Mouse (Mus musculus) liver, postnatal 0 days (tissue): Measurements from ENCODE around the gene Grk1. TPM values are rescaled to one million over a fixed set of nuclear protein-coding genes. Genes with fewer than 3 reads are reported as not detected.

Experiments used
- ATAC-seq: fragments of 200-750 bp; cut with Nextera tagmentation; 2 replicates; pipeline ENCODE4 v1.8.0; 2017; ENCODE audit warnings: mild to moderate bottlenecking, moderate library complexity
- DNase-seq: peaks from one replicate; pipeline ENCODE4 v3.0.0-alpha.2; 2016
- H3K27ac ChIP-seq: fragments of 300-500 bp; sonication (generic); 2 replicates; pipeline ENCODE4 v1.5.1; 2014; ENCODE audit warnings: antibody characterized with exemption, moderate library complexity, mild to moderate bottlenecking, low read depth
- H3K27me3 ChIP-seq: fragments of 300-500 bp; sonication (generic); 2 replicates; pipeline ENCODE4 v1.6.1; 2014; ENCODE audit warnings: low read length, control low read depth, mixed read lengths; ENCODE audit not compliant: insufficient read depth
- H3K36me3 ChIP-seq: fragments of 300-500 bp; sonication (generic); replicated peaks from 2 replicates; pipeline ENCODE4 v1.6.1; 2014; ENCODE audit warnings: mild to moderate bottlenecking, control low read depth, low read length, moderate library complexity, mixed read lengths; ENCODE audit not compliant: insufficient read depth
- H3K4me1 ChIP-seq: fragments of 300-500 bp; sonication (generic); 2 replicates; pipeline ENCODE4 v1.6.1; 2014; ENCODE audit warnings: antibody characterized with exemption, mild to moderate bottlenecking, control low read depth; ENCODE audit not compliant: insufficient read depth
- H3K4me2 ChIP-seq: fragments of 300-500 bp; sonication (generic); 2 replicates; pipeline ENCODE4 v1.6.1; 2014; ENCODE audit warnings: low read depth, mild to moderate bottlenecking, low read length, moderate library complexity, mixed read lengths
- H3K4me3 ChIP-seq: fragments of 300-500 bp; sonication (generic); 2 replicates; pipeline ENCODE4 v1.5.1; 2014; ENCODE audit warnings: low read depth, low read length
- H3K9ac ChIP-seq: fragments of 300-500 bp; sonication (generic); replicated peaks from 2 replicates; pipeline ENCODE4 v1.6.1; 2014; ENCODE audit warnings: mild to moderate bottlenecking, moderate library complexity
- H3K9me3 ChIP-seq: fragments of 300-500 bp; sonication (generic); 2 replicates; pipeline ENCODE4 v1.6.1; 2016; ENCODE audit warnings: mild to moderate bottlenecking, control low read depth, low read length, mixed read lengths
- CTCF ChIP-seq: sonication (generic); IDR thresholded peaks from 2 replicates; pipeline ENCODE4 v1.5.1; 2016; ENCODE audit warnings: antibody characterized with exemption, low read depth
- EP300 ChIP-seq: IDR thresholded peaks from 2 replicates; pipeline ENCODE4 v1.6.1; 2016; ENCODE audit warnings: antibody characterized with exemption, low read depth, mild to moderate bottlenecking
- WGBS: fragments of 180-500 bp; shearing (Covaris S2); extraction: QIAGEN DNeasy Blood & Tissue Kit; methylation state at CpG from one replicate; pipeline ENCODE4 v1.1.7; 2014; ENCODE audit not compliant: insufficient replicate concordance; 5-methylcytosine and 5-hydroxymethylcytosine counted together
- polyA plus RNA-seq: library from polyadenylated mRNA; unstranded; fragments of >200 nt; fragmentation: Nextera tagmentation; extraction: Ambion mirVana; gene quantifications from 2 replicates; pipeline ENCODE4 v1.2.1, GENCODE M21; 2015

The Grk1 gene
- polyA plus RNA-seq, result not detected in 2 replicates

DNA sequence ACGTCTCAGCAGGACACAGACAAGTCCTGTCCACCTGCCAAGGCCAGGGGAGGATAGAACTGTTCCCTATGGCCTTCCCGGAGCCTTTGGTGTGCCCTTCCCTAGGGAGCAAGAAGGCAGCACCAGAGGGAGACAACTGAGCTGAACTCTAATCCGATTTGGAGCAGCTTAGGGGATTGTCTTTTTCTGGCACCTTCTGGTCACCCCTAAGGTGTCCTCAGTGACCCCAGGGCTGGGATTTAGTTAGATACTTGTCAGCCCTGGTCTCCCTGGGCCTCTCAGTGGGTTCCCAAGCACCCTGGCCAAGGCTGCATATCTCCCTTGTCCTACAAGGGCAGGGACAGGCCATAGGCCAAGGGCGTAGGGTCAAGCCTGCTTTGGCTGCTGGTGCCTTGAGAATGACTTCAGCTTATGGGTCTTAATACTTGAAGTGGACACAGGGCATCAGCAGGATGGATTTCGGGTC, at the start of gene Grk1:
Gene Grk1 (plus strand): TSS at position 416 of the 466 bp plus-strand sequence.
- 80% methylated on average over 5 of the region's 5 CpGs for WGBS
- no peaks in the 10 kb centered on the region for H3K4me1 ChIP-seq
- H3K36me3 ChIP-seq, result no peaks in the 10 kb centered on the region
- DNase-seq (no peak), ATAC-seq (no peak)
- TF ChIP-seq CTCF, result no peak
- TF ChIP-seq EP300, result no peak
- no peak within 1 kb of the TSS for H3K4me2 ChIP-seq
- no peak within 1 kb of the TSS for H3K27ac ChIP-seq
- H3K9me3 ChIP-seq, result no peaks in the 10 kb centered on the region
- H3K27me3 ChIP-seq, result no peaks in the 10 kb centered on the region
- no peak within 1 kb of the TSS for H3K4me3 ChIP-seq
- no peak within 1 kb of the TSS for H3K9ac ChIP-seq

GRCm38 (mm10) chr8:13356221-13356620, 48.7 kb upstream of the Grk1 start:
- DNase-seq, result no peak
- H3K36me3 ChIP-seq, result peaks cover 70% of the 10 kb centered on the region
- ATAC-seq, result no peak
- no peak overlapping the region for H3K27ac ChIP-seq
- H3K9ac ChIP-seq, result no peak overlapping the region
- no peak overlapping the region for H3K4me2 ChIP-seq
- H3K4me3 ChIP-seq, result no peak overlapping the region
- no peaks in the 10 kb centered on the region for H3K27me3 ChIP-seq
- TF ChIP-seq CTCF (no peak), EP300 (no peak)
- no peaks in the 10 kb centered on the region for H3K9me3 ChIP-seq
- H3K4me1 ChIP-seq, result peaks cover 31% of the 10 kb centered on the region
- 76% methylated on average over 6 of the region's 6 CpGs for WGBS

DNA sequence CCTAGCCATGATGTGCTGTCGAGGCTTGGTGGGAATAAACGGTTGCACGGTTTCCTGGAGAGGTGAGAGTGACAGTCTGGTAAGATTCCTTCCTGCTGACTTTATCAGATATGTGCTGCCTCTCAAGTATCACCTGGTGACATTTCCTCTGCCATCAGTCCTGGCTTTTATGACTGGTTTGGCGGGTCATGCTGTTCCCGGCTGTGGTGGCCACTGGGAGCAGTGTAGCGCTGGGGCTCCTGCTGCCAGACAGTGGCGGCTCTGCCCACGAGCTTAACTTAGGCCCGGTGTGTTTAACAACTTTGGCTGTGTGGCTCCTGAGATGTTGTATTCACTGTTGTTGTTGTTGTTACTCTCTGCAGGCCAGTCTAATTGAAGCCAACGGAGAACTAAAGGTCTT, 48.2 kb upstream of the Grk1 start:
- Histone ChIP-seq H3K27me3 (no peaks in the 10 kb centered on the region), H3K4me1 (peaks cover 26% of the 10 kb centered on the region), H3K4me3 (no peak overlapping the region), H3K27ac (no peak overlapping the region), H3K36me3 (peaks cover 75% of the 10 kb centered on the region), H3K4me2 (no peak overlapping the region), H3K9ac (no peak overlapping the region), H3K9me3 (no peaks in the 10 kb centered on the region)
- no peak for TF ChIP-seq CTCF
- no peak for TF ChIP-seq EP300
- WGBS, result 66% methylated on average over 10 of the region's 10 CpGs
- no peak for DNase-seq
- ATAC-seq, result no peak

GRCm38 (mm10) chr8:13360213-13360612, 44.7 kb upstream of the Grk1 start:
- TF ChIP-seq EP300, result no peak
- no peak for TF ChIP-seq CTCF
- no peaks in the 10 kb centered on the region for H3K9me3 ChIP-seq
- H3K4me3 ChIP-seq, result no peak overlapping the region
- peaks cover 94% of the 10 kb centered on the region for H3K36me3 ChIP-seq
- peak overlapping the region; percentile 15; the same call in 1 of the 2 replicates for H3K4me2 ChIP-seq
- H3K4me1 ChIP-seq, result 0 out of 2 replicates have a peak, but pooled peaks cover 1% of the 10 kb centered on the region
- H3K9ac ChIP-seq, result no peak overlapping the region
- H3K27ac ChIP-seq, result peak overlapping the region; percentile 35
- DNase-seq (no peak), ATAC-seq (no peak)
- WGBS, result 66% methylated on average over 7 of the region's 7 CpGs
- H3K27me3 ChIP-seq, result no peaks in the 10 kb centered on the region

GRCm38 (mm10) chr8:13361865-13362264, 43.0 kb upstream of the Grk1 start:
- Histone ChIP-seq H3K36me3 (peaks cover 94% of the 10 kb centered on the region), H3K4me2 (no peak overlapping the region)
- WGBS, result 88% methylated on average over 6 of the region's 6 CpGs

DNA sequence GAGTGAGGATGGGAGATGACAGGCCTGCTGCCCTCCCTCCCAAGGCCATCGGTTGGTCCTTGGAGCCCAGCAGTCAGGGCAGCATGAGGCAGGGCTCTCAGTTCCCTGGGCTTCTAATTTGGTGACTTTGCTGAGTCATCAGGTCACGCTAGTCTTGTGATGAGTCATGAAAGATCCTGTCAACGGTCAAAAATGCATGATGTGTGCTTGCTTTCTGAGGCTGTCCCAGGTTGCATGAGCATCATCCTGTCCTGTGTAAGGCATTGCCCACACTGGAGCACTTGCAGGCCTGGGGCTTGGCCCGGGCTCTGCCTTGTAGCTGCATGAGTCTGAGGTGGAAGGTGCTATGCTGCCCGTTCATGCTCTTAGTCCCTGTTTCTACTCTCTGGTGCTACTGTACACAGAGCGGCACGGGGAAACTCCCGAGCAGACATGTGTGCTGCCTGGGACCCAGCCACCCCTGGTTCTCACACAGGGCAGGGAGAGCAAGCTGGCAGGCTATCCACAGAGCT, 31.7 kb upstream of the Grk1 start:
- Histone ChIP-seq H3K27me3 (no peaks in the 10 kb centered on the region), H3K4me1 (no peaks in the 10 kb centered on the region), H3K9me3 (no peaks in the 10 kb centered on the region), H3K4me2 (no peak overlapping the region), H3K9ac (no peak overlapping the region), H3K4me3 (no peak overlapping the region), H3K27ac (no peak overlapping the region), H3K36me3 (peaks cover 77% of the 10 kb centered on the region)
- DNase-seq (no peak), ATAC-seq (no peak)
- TF ChIP-seq CTCF, result no peak
- 75% methylated on average over 8 of the region's 8 CpGs for WGBS

More at GRCm38 (mm10) chr8:13361865-13362264, 43.0 kb upstream of the Grk1 start:
- Histone ChIP-seq H3K9me3 (no peaks in the 10 kb centered on the region), H3K27ac (0 out of 2 replicates have a peak overlapping the region, but pooled peaks have one; percentile 34), H3K4me1 (no peaks in the 10 kb centered on the region), H3K27me3 (no peaks in the 10 kb centered on the region), H3K4me3 (no peak overlapping the region), H3K9ac (no peak overlapping the region)
- TF ChIP-seq EP300, result no peak
- TF ChIP-seq CTCF, result peak; percentile 71
- peak; percentile 67 for DNase-seq
- ATAC-seq, result 0 out of 2 replicates have a peak, but pooled peaks have one; percentile 35

GRCm38 (mm10) chr8:13381630-13382029, 23.3 kb upstream of the Grk1 start:
- Histone ChIP-seq H3K4me1 (no peaks in the 10 kb centered on the region), H3K4me2 (no peak overlapping the region), H3K9ac (no peak overlapping the region), H3K9me3 (no peaks in the 10 kb centered on the region), H3K27ac (no peak overlapping the region), H3K36me3 (peaks cover 20% of the 10 kb centered on the region), H3K4me3 (no peak overlapping the region), H3K27me3 (no peaks in the 10 kb centered on the region)
- TF ChIP-seq EP300 (no peak), CTCF (no peak)
- no peak for ATAC-seq
- 83% methylated on average over 7 of the region's 7 CpGs for WGBS
- no peak for DNase-seq
